Mouse (Mus musculus) cerebellum, adult 2 months (tissue): ENCODE measurements around the gene Stx8.

Experiments used
- CTCF ChIP-seq: fragments of 200-500 bp; IDR thresholded peaks from 2 replicates; pipeline ENCODE4 v1.5.1; 2011; ENCODE audit warnings: low read depth, mild to moderate bottlenecking, control low read depth, low read length, moderate library complexity, borderline replicate concordance; ENCODE audit not compliant: insufficient read depth
- POLR2A ChIP-seq: fragments of 200-500 bp; IDR thresholded peaks from 2 replicates; pipeline ENCODE4 v1.6.1; 2011; ENCODE audit warnings: low read length, control low read depth, borderline replicate concordance; ENCODE audit not compliant: insufficient read depth

GRCm38 (mm10) chr11:68142296-68142695 lies 176.3 kb downstream of the Stx8 start:
- no peak for TF ChIP-seq CTCF
- TF ChIP-seq POLR2A = no peak
